Mouse (Mus musculus): ENCODE results near the gene Psma7.

DNA sequence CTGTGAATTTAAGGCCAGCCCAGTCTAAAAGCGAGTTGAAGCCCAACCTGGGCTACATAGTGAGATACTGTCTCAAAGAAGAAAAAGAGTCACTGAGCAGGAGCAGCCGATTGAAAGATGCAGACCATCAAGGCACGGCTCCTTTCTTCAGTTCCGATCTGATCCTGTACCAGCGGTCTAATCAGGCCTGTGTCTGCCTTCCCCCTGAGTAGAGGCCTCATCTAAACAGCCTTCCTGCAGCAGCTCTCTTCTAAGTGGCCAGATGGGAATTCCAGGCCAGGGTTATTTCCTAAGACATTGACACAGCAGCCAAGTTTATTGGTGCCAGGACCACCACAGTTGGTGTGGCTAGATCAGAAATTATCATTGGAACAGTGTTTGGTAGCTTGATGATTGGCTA is 49.2 kb downstream of the Psma7 start:
- no peak for TF ChIP-seq CTCF (IDR thresholded peaks at IDR 0.05; ENCODE audit: extremely low read depth, insufficient read depth, insufficient read length, insufficient replicate concordance)
- no peak for TF ChIP-seq POLR2A (IDR thresholded peaks at IDR 0.05; ENCODE audit: low read depth, low read length)

Measured in spleen, adult 2 months (tissue).